Mouse (Mus musculus) bone marrow, adult 2 months (tissue): ENCODE results near the gene Nrg4.
"Not testable (repeated sequence)": the region's sequence is repeated elsewhere in the genome, so short reads cannot be mapped to it uniquely, and the experiment has no call there.

ENCODE experiments used
- CTCF ChIP-seq: fragments of 200-500 bp; IDR thresholded peaks from 2 replicates; pipeline ENCODE4 v1.5.1; 2011; ENCODE audit warnings: low read length, control low read depth; ENCODE audit not compliant: control insufficient read depth, insufficient read depth
- POLR2A ChIP-seq: fragments of 200-500 bp; IDR thresholded peaks from 2 replicates; pipeline ENCODE4 v1.6.1; 2011; ENCODE audit warnings: low read depth, mild to moderate bottlenecking, control low read depth, low read length, borderline replicate concordance; ENCODE audit not compliant: control insufficient read depth

DNA sequence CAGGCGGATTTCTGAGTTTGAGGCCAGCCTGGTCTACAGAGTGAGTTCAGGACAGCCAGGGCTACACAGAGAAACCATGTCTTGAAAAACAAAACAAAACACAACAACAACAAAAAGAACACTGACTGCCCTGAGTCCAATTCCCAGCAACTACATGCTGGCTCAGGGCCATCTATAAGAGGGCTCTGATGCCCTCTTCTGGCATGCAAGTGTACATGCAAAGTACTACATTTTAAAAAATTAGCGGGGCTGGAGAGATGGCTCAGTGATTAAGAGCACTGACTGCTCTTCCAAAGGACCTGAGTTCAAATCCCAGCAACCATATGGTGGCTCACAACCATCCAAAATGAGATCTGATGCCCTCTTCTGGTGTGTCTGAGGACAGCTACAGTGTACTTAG lies 74.5 kb downstream of the Nrg4 start:
- peak; percentile 20; the same call in 1 of the 2 replicates for TF ChIP-seq CTCF
- not testable (repeated sequence) for TF ChIP-seq POLR2A
